Mouse (Mus musculus): ENCODE results near the gene Grb2.
A peak's percentile ranks its signal among the peaks of the same experiment; 100 is the strongest.

Gene Grb2

GRCm38 (mm10) chr11:115608421-115609399 lies 99.7 kb downstream of the Grb2 start:
- DNase-seq (ENCODE audit: low spot score in 2 of 2): no peak

- no peak for DNase-seq (ENCODE audit: low spot score in 2 of 2)
Observed at GRCm38 (mm10) chr11:115606733-115607132, 101.7 kb downstream of the Grb2 start.

GRCm38 (mm10) chr11:115604304-115604696 lies 104.1 kb downstream of the Grb2 start:
- DNase-seq (ENCODE audit: low spot score in 2 of 2): no peak

GRCm38 (mm10) chr11:115603476-115604303 lies 104.7 kb downstream of the Grb2 start, which contains the start of the genes Mrps7 and Gga3:
TSS of gene Mrps7 (plus strand) at chr11:115603925.
TSS of gene Gga3 (minus strand) at chr11:115604051.
- peak; percentile 78 to 83 for DNase-seq (ENCODE audit: low spot score in 2 of 2)

- DNase-seq (ENCODE audit: low spot score in 2 of 2): no peak
Observed at GRCm38 (mm10) chr11:115603128-115603475, 105.3 kb downstream of the Grb2 start.

GRCm38 (mm10) chr11:115601174-115601573 lies 107.2 kb downstream of the Grb2 start:
- DNase-seq (ENCODE audit: low spot score in 2 of 2): no peak

GRCm38 (mm10) chr11:115600743-115601142 lies 107.7 kb downstream of the Grb2 start:
- DNase-seq (ENCODE audit: low spot score in 2 of 2): no peak

- peak in 1 of 2 experiments; percentile 42 for DNase-seq (ENCODE audit: low spot score in 2 of 2)
Observed at GRCm38 (mm10) chr11:115599722-115600121, 108.7 kb downstream of the Grb2 start.

- no peak for DNase-seq (ENCODE audit: low spot score in 2 of 2)
Observed at GRCm38 (mm10) chr11:115598309-115598708, 110.1 kb downstream of the Grb2 start.

- no peak for DNase-seq (ENCODE audit: low spot score in 2 of 2)
Observed at GRCm38 (mm10) chr11:115595209-115595608, 113.2 kb downstream of the Grb2 start.

All from right cerebral cortex, postnatal 36 days (tissue).